In genomic region chr10:4469406-4469805, GRCm38 (mm10) we compare ENCODE assay signal across 19 mouse cellular contexts. TPM values are rescaled to one million over a fixed set of nuclear protein-coding genes. Genes with fewer than 3 reads are reported as not detected.
DNase-seq lines count a peak whose midpoint lies in the region; ATAC-seq lines count a peak whose summit lies in the region.
"Had no signal": no experiment of that assay in that cellular context is flagged by ENCODE, and none has a peak within 500 bp of the region (broad histone marks: within the 10 kb centered on the region; RNA-seq: fewer than 3 reads in every experiment).

No protein-coding gene starts in this region.

- DNase-seq in heart, adult 11 months = peak; percentile 31
- DNase-seq in heart, adult 8-10 months (ENCODE audit: low spot score) = no peak
- peak; percentile 5 for DNase-seq in NIH3T3 (ENCODE audit: low read depth)
- no peak for DNase-seq in adrenal gland, postnatal 10 days
- no peak for DNase-seq in gastrocnemius, postnatal 10 days
- DNase-seq: adrenal gland, postnatal 36 days; cerebellum, adult 11 months; cerebellum, adult 8-10 months; cerebellum, postnatal 14 days; gastrocnemius, postnatal 14 days; heart, postnatal 10 days; heart, postnatal 4 days; kidney, adult 2 months had no signal

- ATAC-seq in granulocyte monocyte progenitor cell, adult 5-6 weeks (replicated peaks; ENCODE audit: poor library complexity, severe bottlenecking) = peak; percentile 68
- no peak for ATAC-seq in erythroblast, adult 5-6 weeks (replicated peaks; ENCODE audit: low FRiP score, poor library complexity, severe bottlenecking)
- ATAC-seq: activated CD4-positive, CD25-positive, alpha-beta regulatory T cell, adult 4 months; forebrain, embryonic 16.5 days; hindbrain, embryonic 16.5 days had no signal

RNA-seq across cellular contexts. Expression of gene Ccdc170, which starts 12.9 kb away (rescaled TPM):
- under 1 TPM; 0.16 to 0.34 (median 0.23) TPM for total RNA-seq in heart, adult 8-10 months (2022)
- not detected in 2 replicates for total RNA-seq in granulocyte monocyte progenitor cell, adult 5-6 weeks (2014; fragmentation: Nextera tagmentation)
- 0.43 and 0.72 TPM in 2 replicates for total RNA-seq in granulocyte monocyte progenitor cell, adult 5-6 weeks (2017)
- total RNA-seq in adrenal gland, postnatal 10 days (2021) = under 1 TPM; 0.57 to 0.82 TPM
- total RNA-seq in gastrocnemius, postnatal 10 days (2021) = under 1 TPM; 0.33 to 0.43 TPM
- not detected in 2 replicates for total RNA-seq in erythroblast, adult 5-6 weeks (2015; ENCODE audit: low replicate concordance)
- total RNA-seq in erythroblast, adult 5-6 weeks (2017; ENCODE audit: low replicate concordance) = not detected in 2 replicates
- total RNA-seq: G1E had no signal

RNA-seq across cellular contexts. Expression of gene Armt1, which starts 37.1 kb away (rescaled TPM):
- 10 to 100 TPM in 1 of 4 experiments, 1 to 10 TPM in 3; 7.8 to 11.7 (median 9.1) TPM for total RNA-seq in heart, adult 8-10 months (2022)
- 34.1 and 46.8 TPM in 2 replicates for total RNA-seq in granulocyte monocyte progenitor cell, adult 5-6 weeks (2014; fragmentation: Nextera tagmentation)
- 44.6 and 52.3 TPM in 2 replicates for total RNA-seq in granulocyte monocyte progenitor cell, adult 5-6 weeks (2017)
- 10 to 100 TPM; 13.2 to 19.1 TPM for total RNA-seq in adrenal gland, postnatal 10 days (2021)
- total RNA-seq in gastrocnemius, postnatal 10 days (2021) = 10 to 100 TPM; 10.4 to 11.0 TPM
- total RNA-seq in erythroblast, adult 5-6 weeks (2015; ENCODE audit: low replicate concordance) = 11.1 and 11.3 TPM in 2 replicates
- total RNA-seq in erythroblast, adult 5-6 weeks (2017; ENCODE audit: low replicate concordance) = 5.6 and 12.5 TPM in 2 replicates

RNA-seq across cellular contexts. Expression of gene Rmnd1, which starts 37.2 kb away (rescaled TPM):
- total RNA-seq in heart, adult 8-10 months (2022) = 10 to 100 TPM; 62.1 to 76.7 (median 69.4) TPM
- total RNA-seq in granulocyte monocyte progenitor cell, adult 5-6 weeks (2014; fragmentation: Nextera tagmentation) = 53.9 and 72.4 TPM in 2 replicates
- total RNA-seq in granulocyte monocyte progenitor cell, adult 5-6 weeks (2017) = 58.3 and 62.8 TPM in 2 replicates
- 10 to 100 TPM; 44.0 to 76.6 TPM for total RNA-seq in adrenal gland, postnatal 10 days (2021)
- 10 to 100 TPM; 24.3 to 31.3 TPM for total RNA-seq in gastrocnemius, postnatal 10 days (2021)
- total RNA-seq in erythroblast, adult 5-6 weeks (2015; ENCODE audit: low replicate concordance) = 8.2 and 37.7 TPM in 2 replicates
- 5.7 and 18.2 TPM in 2 replicates for total RNA-seq in erythroblast, adult 5-6 weeks (2017; ENCODE audit: low replicate concordance)

Comparison
In these comparisons a context has a peak if more than half of its experiments do, and no peak if none do; other contexts are left out.
1. DNase-seq: peak in heart, adult 11 months (single experiment) and NIH3T3 (single experiment); none in heart, adult 8-10 months (single experiment), adrenal gland, postnatal 10 days (single experiment) and gastrocnemius, postnatal 10 days (single experiment).